Mouse (Mus musculus): ENCODE measurements around the gene Itln1. TPM values are rescaled to one million over a fixed set of nuclear protein-coding genes. Genes with fewer than 3 reads are reported as not detected.
"Not testable (repeated sequence)": the region's sequence is repeated elsewhere in the genome, so short reads cannot be mapped to it uniquely, and the experiment has no call there.

Gene Itln1
- polyA plus RNA-seq, 1 experiment from 2014 or later = not detected

DNA sequence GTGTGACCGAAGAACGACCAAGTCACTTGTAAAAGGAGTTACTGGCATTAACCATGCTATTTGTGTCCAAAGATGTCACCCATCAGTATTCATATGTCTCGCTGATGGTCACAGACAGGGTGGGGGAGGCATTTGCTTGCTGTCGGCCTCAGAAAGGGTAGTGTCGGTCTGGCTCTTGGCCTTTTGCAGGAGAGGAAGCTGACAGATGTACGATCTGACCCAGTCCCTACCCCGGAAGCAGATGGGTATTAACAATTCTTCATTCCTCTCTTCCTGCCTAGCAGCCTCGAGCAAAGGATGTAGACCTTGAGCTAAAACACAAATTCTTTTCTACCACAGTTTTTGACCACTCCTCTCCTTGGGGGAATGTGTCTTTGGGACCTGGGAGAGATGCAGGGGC, 58.0 kb downstream of the Itln1 start:
- Histone ChIP-seq H3K9me3 (replicated peaks) (no peaks in the 10 kb centered on the region), H3K36me3 (no peaks in the 10 kb centered on the region), H3K9ac (no peak overlapping the region), H3K4me1 (0 out of 2 replicates have a peak, but pooled peaks cover 7% of the 10 kb centered on the region), H3K4me3 (replicated peaks) (no peak overlapping the region), H3K27ac (no peak overlapping the region), H3K27me3 (no peaks in the 10 kb centered on the region), H3K4me2 (no peak overlapping the region)
- WGBS = 63% methylated on average over 8 of the region's 8 CpGs
- ATAC-seq (replicated peaks; ENCODE audit: low FRiP score) = no peak

DNA sequence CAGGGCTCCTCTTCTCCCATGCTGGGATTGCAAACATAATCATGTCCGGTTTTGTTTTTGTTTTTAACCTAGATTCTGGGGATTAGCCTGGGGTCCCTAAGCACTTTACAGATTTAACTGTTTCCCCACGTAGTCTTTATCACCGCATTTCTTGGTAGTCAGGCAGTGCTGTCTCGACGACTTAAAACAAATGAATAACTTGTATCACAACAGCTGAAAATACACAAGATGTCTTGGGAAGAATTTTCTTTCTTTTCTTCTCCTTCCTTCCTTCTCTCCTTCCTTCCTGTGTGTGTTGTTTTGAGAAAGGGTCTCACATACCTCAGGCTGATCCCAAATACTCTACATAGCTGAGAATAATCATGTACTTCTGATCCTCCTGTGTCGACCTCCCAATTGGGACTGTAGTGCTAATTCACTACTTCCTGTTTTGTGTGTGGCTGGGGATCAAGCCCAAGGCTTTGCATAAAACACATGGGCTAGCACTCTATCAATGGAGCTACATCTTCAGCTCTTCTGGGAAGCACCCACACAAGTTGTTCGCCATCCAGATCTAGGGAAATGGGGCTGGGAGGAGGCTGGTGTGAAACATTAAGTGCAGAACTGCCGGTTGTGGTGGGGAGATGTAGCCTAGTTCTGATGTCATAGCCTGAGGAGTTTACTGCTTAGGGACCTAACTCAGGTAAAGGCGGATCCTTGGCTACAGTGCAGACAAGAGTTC, 61.0 kb downstream of the Itln1 start:
- no peak for ATAC-seq (replicated peaks; ENCODE audit: low FRiP score)
- WGBS = 67% methylated on average over 9 of the region's 9 CpGs
- Histone ChIP-seq H3K4me2 (no peak overlapping the region), H3K4me1 (peaks cover 11% of the 10 kb centered on the region; the same call in 1 of the 2 replicates), H3K9me3 (replicated peaks) (no peaks in the 10 kb centered on the region), H3K36me3 (no peaks in the 10 kb centered on the region), H3K4me3 (replicated peaks) (no peak overlapping the region), H3K27ac (no peak overlapping the region), H3K9ac (no peak overlapping the region), H3K27me3 (no peaks in the 10 kb centered on the region)

DNA sequence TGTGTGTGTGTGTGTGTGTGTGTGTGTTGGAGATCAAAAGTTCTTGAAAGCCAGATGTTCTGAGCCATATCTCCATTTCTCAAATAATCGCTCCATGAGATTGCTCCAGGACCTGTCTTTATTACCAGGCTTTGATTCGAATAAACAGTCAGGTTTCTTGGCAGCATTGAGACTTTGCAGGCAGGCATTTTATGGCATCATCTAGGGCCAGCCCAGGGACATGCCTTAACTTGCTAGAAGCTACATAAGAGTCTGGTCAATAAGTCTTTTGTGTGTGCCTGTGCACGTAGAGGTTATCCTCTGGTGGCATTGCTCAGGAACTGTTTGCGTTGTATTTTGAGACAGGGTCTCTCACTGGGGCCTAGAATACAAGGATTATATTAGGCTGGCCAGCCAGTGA, 61.6 kb downstream of the Itln1 start:
- no peak overlapping the region for H3K9ac ChIP-seq
- WGBS = 80% methylated on average over 4 of the region's 4 CpGs
- no peaks in the 10 kb centered on the region for H3K27me3 ChIP-seq
- no peak for ATAC-seq (replicated peaks; ENCODE audit: low FRiP score)
- H3K4me3 ChIP-seq (replicated peaks) = no peak overlapping the region
- H3K4me2 ChIP-seq = no peak overlapping the region
- no peaks in the 10 kb centered on the region for H3K36me3 ChIP-seq
- H3K27ac ChIP-seq = no peak overlapping the region
- peaks cover 11% of the 10 kb centered on the region; the same call in 1 of the 2 replicates for H3K4me1 ChIP-seq
- H3K9me3 ChIP-seq (replicated peaks) = no peaks in the 10 kb centered on the region

DNA sequence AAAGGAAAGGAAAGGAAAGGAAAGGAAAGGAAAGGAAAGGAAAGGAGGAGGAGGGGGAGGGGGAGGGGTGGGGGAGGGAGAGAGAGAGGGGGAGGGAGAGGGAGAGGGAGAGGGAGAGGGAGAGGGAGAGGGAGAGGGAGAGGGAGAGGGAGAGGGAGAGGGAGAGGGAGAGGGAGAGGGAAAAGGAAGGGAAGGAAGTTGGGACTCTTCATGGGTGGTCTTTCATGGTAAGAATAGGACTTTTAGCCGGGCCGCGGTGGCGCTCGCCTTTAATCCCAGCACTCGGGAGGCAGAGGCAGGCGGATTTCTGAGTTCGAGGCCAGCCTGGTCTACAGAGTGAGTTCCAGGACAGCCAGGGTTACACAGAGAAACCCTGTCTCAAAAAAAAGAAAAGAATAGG, 63.2 kb downstream of the Itln1 start:
- not testable (repeated sequence) for H3K9me3 ChIP-seq (replicated peaks); H3K4me1 ChIP-seq; H3K36me3 ChIP-seq; H3K4me2 ChIP-seq; H3K9ac ChIP-seq; H3K27ac ChIP-seq; H3K27me3 ChIP-seq; ATAC-seq (replicated peaks; ENCODE audit: low FRiP score); H3K4me3 ChIP-seq (replicated peaks)
- WGBS = 92% methylated on average over 8 of the region's 8 CpGs

DNA sequence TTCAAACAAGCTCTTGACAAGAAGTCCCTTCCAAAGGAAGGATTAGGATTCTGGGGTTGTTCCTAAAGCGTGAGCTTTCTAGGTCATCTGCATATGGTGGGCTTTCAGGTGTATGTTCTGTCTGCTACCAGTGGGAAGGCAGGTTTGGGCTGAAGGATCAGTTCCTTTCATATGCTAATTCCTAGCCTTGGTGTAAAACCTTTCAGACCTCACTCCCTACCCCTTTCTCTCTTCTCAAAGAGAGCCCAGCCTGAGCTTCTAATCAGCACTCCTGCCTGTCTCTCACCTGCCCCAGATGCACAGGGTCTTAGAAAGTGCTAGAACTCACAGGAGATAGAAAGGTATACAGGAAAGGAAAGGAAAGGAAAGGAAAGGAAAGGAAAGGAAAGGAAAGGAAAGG, 63.6 kb downstream of the Itln1 start:
- no peak for ATAC-seq (replicated peaks; ENCODE audit: low FRiP score)
- no peaks in the 10 kb centered on the region for H3K27me3 ChIP-seq
- no peak overlapping the region for H3K4me2 ChIP-seq
- no peak overlapping the region for H3K4me3 ChIP-seq (replicated peaks)
- WGBS = 75% methylated on average over 1 of the region's 1 CpGs
- H3K36me3 ChIP-seq = no peaks in the 10 kb centered on the region
- no peak overlapping the region for H3K9ac ChIP-seq
- H3K9me3 ChIP-seq (replicated peaks) = no peaks in the 10 kb centered on the region
- H3K4me1 ChIP-seq = peaks cover 5% of the 10 kb centered on the region; the same call in 1 of the 2 replicates
- H3K27ac ChIP-seq = no peak overlapping the region

DNA sequence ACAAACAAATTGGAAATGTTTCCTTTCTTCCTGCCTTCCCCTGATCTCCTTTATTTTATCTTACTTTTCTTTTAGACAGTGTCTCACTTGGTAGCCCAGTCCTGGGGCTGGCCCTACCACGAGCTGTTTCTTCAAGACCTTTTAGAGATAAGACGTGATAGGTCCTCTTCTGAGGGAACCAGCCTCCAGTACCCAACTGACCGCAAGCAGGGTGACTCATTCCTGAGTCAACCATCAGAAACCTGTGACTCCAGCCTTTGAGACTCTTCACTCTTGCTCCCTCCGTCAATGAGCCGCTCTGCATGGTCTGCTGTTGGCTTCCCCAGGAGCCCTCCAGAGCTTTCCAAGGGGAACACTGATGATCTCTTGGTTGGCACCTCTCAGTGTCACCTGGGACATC, 64.2 kb downstream of the Itln1 start:
- Histone ChIP-seq H3K4me1 (peaks cover 5% of the 10 kb centered on the region; the same call in 1 of the 2 replicates), H3K4me3 (replicated peaks) (no peak overlapping the region), H3K9me3 (replicated peaks) (no peaks in the 10 kb centered on the region), H3K4me2 (no peak overlapping the region), H3K27ac (no peak overlapping the region), H3K9ac (no peak overlapping the region), H3K36me3 (peaks cover under 1% of the 10 kb centered on the region; the same call in 1 of the 2 replicates), H3K27me3 (no peaks in the 10 kb centered on the region)
- WGBS = 87% methylated on average over 5 of the region's 5 CpGs
- ATAC-seq (replicated peaks; ENCODE audit: low FRiP score) = no peak

DNA sequence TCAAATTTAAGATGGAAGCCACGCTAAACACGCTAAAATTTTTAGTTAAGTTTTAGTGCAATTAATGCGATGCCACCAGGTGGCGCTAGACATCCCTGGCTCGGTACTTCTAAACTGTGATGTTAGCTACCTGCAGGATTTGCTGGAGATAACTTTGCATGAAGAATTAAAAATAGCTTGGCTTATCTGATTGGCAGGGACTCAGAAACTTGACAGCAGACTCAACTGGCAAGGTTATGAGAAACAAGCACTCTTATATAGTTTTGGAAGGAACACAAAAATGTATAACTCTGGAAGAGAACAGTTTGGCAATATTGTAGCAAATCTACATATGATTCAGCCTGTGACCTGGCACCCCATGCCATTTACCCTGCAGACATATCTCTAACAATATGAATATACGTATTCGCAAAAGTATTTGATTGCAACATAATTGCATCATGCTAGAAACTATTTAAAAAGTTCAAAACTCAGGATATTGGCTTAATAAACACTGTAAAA, 64.7 kb downstream of the Itln1 start:
- Histone ChIP-seq H3K4me1 (peaks cover 5% of the 10 kb centered on the region; the same call in 1 of the 2 replicates), H3K9ac (no peak overlapping the region), H3K36me3 (peaks cover 5% of the 10 kb centered on the region), H3K4me3 (replicated peaks) (no peak overlapping the region), H3K27me3 (no peaks in the 10 kb centered on the region), H3K9me3 (replicated peaks) (no peaks in the 10 kb centered on the region), H3K27ac (no peak overlapping the region), H3K4me2 (0 out of 2 replicates have a peak overlapping the region, but pooled peaks have one; percentile 29)
- ATAC-seq (replicated peaks; ENCODE audit: low FRiP score) = 0 out of 2 replicates have a peak, but pooled peaks have one; percentile 22
- WGBS = 38% methylated on average over 7 of the region's 7 CpGs

DNA sequence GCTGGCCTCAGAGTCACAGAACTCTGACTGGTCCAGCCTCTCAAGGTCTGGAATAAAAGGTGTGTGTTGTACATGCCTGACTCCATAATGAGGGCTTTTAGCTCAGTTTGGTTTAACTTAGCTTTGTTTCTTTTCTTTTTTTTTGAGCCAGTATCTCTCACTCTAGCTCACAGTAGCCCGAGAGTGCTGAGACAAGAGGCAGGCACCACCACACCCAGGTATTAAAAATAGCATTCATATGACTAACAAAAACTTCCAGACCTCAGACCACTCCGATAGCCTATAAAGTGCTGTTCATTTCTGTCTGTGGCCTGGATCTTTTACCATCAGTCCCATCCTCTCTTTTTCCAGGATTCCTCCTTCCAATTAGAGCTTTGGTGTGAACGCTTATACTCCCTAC, 65.4 kb downstream of the Itln1 start:
- Histone ChIP-seq H3K9ac (no peak overlapping the region), H3K9me3 (replicated peaks) (no peaks in the 10 kb centered on the region), H3K4me3 (replicated peaks) (no peak overlapping the region), H3K27me3 (no peaks in the 10 kb centered on the region), H3K36me3 (peaks cover 10% of the 10 kb centered on the region), H3K27ac (no peak overlapping the region), H3K4me2 (no peak overlapping the region), H3K4me1 (peaks cover 5% of the 10 kb centered on the region; the same call in 1 of the 2 replicates)
- ATAC-seq (replicated peaks; ENCODE audit: low FRiP score) = no peak
- 86% methylated on average over 3 of the region's 3 CpGs for WGBS

Other genes starting within 250 kb of the Itln1 start
- gene Usp21, start 247.3 kb downstream of the Itln1 start, polyA plus RNA-seq (2015; fragmentation: Nextera tagmentation; extraction: Ambion mirVana) = 87.7 and 97.8 TPM in 2 replicates
- 106 and 118 TPM in 2 replicates for gene Ufc1, start 240.3 kb downstream of the Itln1 start, polyA plus RNA-seq (2015; fragmentation: Nextera tagmentation; extraction: Ambion mirVana)
- 53.1 and 55.7 TPM in 2 replicates for gene Dedd, start 206.1 kb downstream of the Itln1 start, polyA plus RNA-seq (2015; fragmentation: Nextera tagmentation; extraction: Ambion mirVana)
- gene Nit1, start 189.6 kb downstream of the Itln1 start, polyA plus RNA-seq (2015; fragmentation: Nextera tagmentation; extraction: Ambion mirVana) = 47.8 and 50.5 TPM in 2 replicates
- gene Pfdn2, start 189.6 kb downstream of the Itln1 start, polyA plus RNA-seq (2015; fragmentation: Nextera tagmentation; extraction: Ambion mirVana) = 122 and 130 TPM in 2 replicates
- 2.6 TPM in 2 replicates for gene Klhdc9, start 174.5 kb downstream of the Itln1 start, polyA plus RNA-seq (2015; fragmentation: Nextera tagmentation; extraction: Ambion mirVana)
- gene Nectin4, start 165.2 kb downstream of the Itln1 start, polyA plus RNA-seq (2015; fragmentation: Nextera tagmentation; extraction: Ambion mirVana) = 3.0 and 3.5 TPM in 2 replicates
- 1.2 and 1.6 TPM in 2 replicates for gene Arhgap30, start 146.3 kb downstream of the Itln1 start, polyA plus RNA-seq (2015; fragmentation: Nextera tagmentation; extraction: Ambion mirVana)
- 71.2 and 90.9 TPM in 2 replicates for gene Usf1, start 124.0 kb downstream of the Itln1 start, polyA plus RNA-seq (2015; fragmentation: Nextera tagmentation; extraction: Ambion mirVana)
- gene Tstd1, start 116.4 kb downstream of the Itln1 start, polyA plus RNA-seq (2015; fragmentation: Nextera tagmentation; extraction: Ambion mirVana) = 6.8 and 7.5 TPM in 2 replicates
- 137 TPM in 2 replicates for gene F11r, start 97.8 kb downstream of the Itln1 start, polyA plus RNA-seq (2015; fragmentation: Nextera tagmentation; extraction: Ambion mirVana)
- gene Alyref2, start 31.8 kb downstream of the Itln1 start, polyA plus RNA-seq (2015; fragmentation: Nextera tagmentation; extraction: Ambion mirVana) = 11.2 and 13.7 TPM in 2 replicates
- 0.08 and 0.26 TPM in 2 replicates for gene Cd244a, start 23.9 kb upstream of the Itln1 start, polyA plus RNA-seq (2015; fragmentation: Nextera tagmentation; extraction: Ambion mirVana)
- 0.32 and 0.42 TPM in 2 replicates for gene Ly9, start 72.1 kb upstream of the Itln1 start, polyA plus RNA-seq (2015; fragmentation: Nextera tagmentation; extraction: Ambion mirVana)
- gene Slamf7, start 117.7 kb upstream of the Itln1 start, polyA plus RNA-seq (2015; fragmentation: Nextera tagmentation; extraction: Ambion mirVana) = 0.13 TPM in 1 of 2 replicates, not detected in the other
- gene Cd48, start 146.7 kb upstream of the Itln1 start, polyA plus RNA-seq (2015; fragmentation: Nextera tagmentation; extraction: Ambion mirVana) = 2.3 and 2.9 TPM in 2 replicates
- 0.10 and 0.18 TPM in 2 replicates for gene Slamf1, start 231.8 kb upstream of the Itln1 start, polyA plus RNA-seq (2015; fragmentation: Nextera tagmentation; extraction: Ambion mirVana)

Measured in kidney, embryonic 15.5 days (tissue).